Mouse (Mus musculus): ENCODE results near the gene Chrna1.

- TF ChIP-seq TCF12 (IDR thresholded peaks at IDR 0.05; ENCODE audit: insufficient read depth, poor library complexity, severe bottlenecking), result no peak
- TF ChIP-seq USF1 (IDR thresholded peaks at IDR 0.05; ENCODE audit: low read depth), result no peak
- no peak for TF ChIP-seq MAX (IDR thresholded peaks at IDR 0.05; ENCODE audit: low read depth)
- no peak for TF ChIP-seq MYOG (IDR thresholded peaks at IDR 0.05; ENCODE audit: control insufficient read depth in 1 of 3, insufficient read depth in 1 of 3, insufficient read length in 2 of 3, low read depth in 2 of 3)
- TF ChIP-seq POLR2A (IDR thresholded peaks at IDR 0.05; ENCODE audit: insufficient read length, low read depth), result no peak
- TF ChIP-seq SRF (IDR thresholded peaks at IDR 0.05; ENCODE audit: control insufficient read depth, insufficient read length, low read depth), result no peak
- TF ChIP-seq TCF3 (IDR thresholded peaks at IDR 0.05; ENCODE audit: insufficient read length, low read depth), result no peak
- TF ChIP-seq REST (IDR thresholded peaks at IDR 0.05; ENCODE audit: insufficient read depth, insufficient read length), result no peak
- no peak for TF ChIP-seq POLR2AphosphoS2 (IDR thresholded peaks at IDR 0.05; ENCODE audit: insufficient read length, low read depth)
- no peak for TF ChIP-seq E2F4 (IDR thresholded peaks at IDR 0.05; ENCODE audit: insufficient read depth)
These were observed 19.7 kb downstream of the Chrna1 start for GRCm38 (mm10) chr2:73560445-73560844.

Data from myocyte (in vitro differentiated cells).